Mouse (Mus musculus) heart, postnatal 0 days (tissue): Measurements from ENCODE around the gene Csnk1g1. TPM values are rescaled to one million over a fixed set of nuclear protein-coding genes. Genes with fewer than 3 reads are reported as not detected.

Experiments
- ATAC-seq: fragments of 200-750 bp; cut with Nextera tagmentation; 2 replicates; pipeline ENCODE4 v1.8.0; 2017; ENCODE audit warnings: low read depth, moderate number of reproducible peaks, moderate library complexity; ENCODE audit not compliant: insufficient read depth
- DNase-seq: peaks from one replicate; pipeline ENCODE4 v3.0.0-alpha.2; 2016; ENCODE audit warnings: low spot score
- H3K27ac ChIP-seq: fragments of 300-500 bp; sonication (generic); 2 replicates; pipeline ENCODE4 v1.5.1; 2014; ENCODE audit warnings: low read depth, mild to moderate bottlenecking
- H3K27me3 ChIP-seq: fragments of 300-500 bp; sonication (generic); 2 replicates; pipeline ENCODE4 v1.6.1; 2014; ENCODE audit warnings: low read length, mixed read lengths; ENCODE audit not compliant: control insufficient read depth, insufficient read depth
- H3K36me3 ChIP-seq: fragments of 300-500 bp; sonication (generic); replicated peaks from 2 replicates; pipeline ENCODE4 v1.6.1; 2014; ENCODE audit warnings: low read length, mixed read lengths; ENCODE audit not compliant: control insufficient read depth, insufficient read depth
- H3K4me1 ChIP-seq: fragments of 300-500 bp; sonication (generic); 2 replicates; pipeline ENCODE4 v1.6.1; 2014; ENCODE audit warnings: antibody characterized with exemption; ENCODE audit not compliant: control insufficient read depth, insufficient read depth
- H3K4me2 ChIP-seq: fragments of 300-500 bp; sonication (generic); 2 replicates; pipeline ENCODE4 v1.6.1; 2014; ENCODE audit warnings: low read depth, mild to moderate bottlenecking, low read length, moderate library complexity
- H3K4me3 ChIP-seq: fragments of 300-500 bp; sonication (generic); 2 replicates; pipeline ENCODE4 v1.5.1; 2014; ENCODE audit warnings: low read depth, low read length
- H3K9ac ChIP-seq: fragments of 300-500 bp; sonication (generic); replicated peaks from 2 replicates; pipeline ENCODE4 v1.6.1; 2014; ENCODE audit warnings: low read depth, low read length, mixed read lengths
- H3K9me3 ChIP-seq: fragments of 300-500 bp; sonication (generic); replicated peaks from 2 replicates; pipeline ENCODE4 v1.6.1; 2016; ENCODE audit warnings: low read length; ENCODE audit not compliant: control insufficient read depth
- CTCF ChIP-seq: IDR thresholded peaks from 2 replicates; pipeline ENCODE4 v1.5.1; 2016; ENCODE audit warnings: antibody characterized with exemption, control low read depth, low read depth
- EP300 ChIP-seq: IDR thresholded peaks from 2 replicates; pipeline ENCODE4 v1.6.1; 2016; ENCODE audit warnings: antibody characterized with exemption, low read depth
- WGBS: fragments of 180-500 bp; shearing (Covaris S2); extraction: QIAGEN DNeasy Blood & Tissue Kit; methylation state at CpG from one replicate; pipeline ENCODE4 v1.1.7; 2014; 5-methylcytosine and 5-hydroxymethylcytosine counted together
- polyA plus RNA-seq: library from polyadenylated mRNA; unstranded; fragments of >200 nt; fragmentation: Nextera tagmentation; extraction: Ambion mirVana; gene quantifications from 2 replicates; pipeline ENCODE4 v1.2.1, GENCODE M21; 2015
- total RNA-seq: library from RNA; depleted of rRNA; stranded (reverse); fragments of >200 nt; gene quantifications from 2 replicates; pipeline ENCODE4 v1.2.3, GENCODE M21; 2014; ENCODE audit warnings: low replicate concordance

Gene Csnk1g1
- total and polyA plus RNA-seq, 2 experiments from 2014 or later, result 6.0 to 17.1 TPM

- WGBS, result 2% methylated on average over 22 of the region's 22 CpGs
- DNase-seq, result peak; percentile 61
- Histone ChIP-seq H3K9ac (peak within 1 kb of the TSS; percentile 46), H3K9me3 (0 out of 2 replicates have a peak, but pooled peaks cover 4% of the 10 kb centered on the region), H3K27ac (no peak within 1 kb of the TSS), H3K27me3 (peaks cover 13% of the 10 kb centered on the region; the same call in 1 of the 2 replicates), H3K4me1 (peaks cover 9% of the 10 kb centered on the region; the same call in 1 of the 2 replicates), H3K4me2 (peak within 1 kb of the TSS; percentile 88), H3K4me3 (peak within 1 kb of the TSS; percentile 50), H3K36me3 (peaks cover 25% of the 10 kb centered on the region)
- ATAC-seq, result peak; percentile 87
- TF ChIP-seq CTCF, result no peak
These were observed 160.9 kb downstream of the Csnk1g1 start, which contains the start of gene Snx22 for GRCm38 (mm10) chr9:66069583-66069982. Gene Snx22, minus strand, starts transcription at chr9:66069719.

- Histone ChIP-seq H3K4me3 (no peak overlapping the region), H3K9ac (no peak overlapping the region), H3K27ac (no peak overlapping the region), H3K36me3 (peaks cover 23% of the 10 kb centered on the region), H3K4me1 (peaks cover 9% of the 10 kb centered on the region; the same call in 1 of the 2 replicates), H3K27me3 (peaks cover 13% of the 10 kb centered on the region; the same call in 1 of the 2 replicates), H3K4me2 (no peak overlapping the region), H3K9me3 (0 out of 2 replicates have a peak, but pooled peaks cover 4% of the 10 kb centered on the region)
- TF ChIP-seq CTCF (no peak), EP300 (no peak)
- no peak for ATAC-seq
- no peak for DNase-seq
- WGBS, result 81% methylated on average over 5 of the region's 5 CpGs
These were observed 161.4 kb downstream of the Csnk1g1 start for GRCm38 (mm10) chr9:66070151-66070550.

- H3K4me3 ChIP-seq, result no peak overlapping the region
- ATAC-seq (no peak), DNase-seq (no peak)
- peaks cover 9% of the 10 kb centered on the region; the same call in 1 of the 2 replicates for H3K4me1 ChIP-seq
- TF ChIP-seq CTCF (no peak), EP300 (no peak)
- H3K9me3 ChIP-seq, result 0 out of 2 replicates have a peak, but pooled peaks cover 4% of the 10 kb centered on the region
- no peak overlapping the region for H3K27ac ChIP-seq
- H3K4me2 ChIP-seq, result no peak overlapping the region
- peaks cover 13% of the 10 kb centered on the region; the same call in 1 of the 2 replicates for H3K27me3 ChIP-seq
- 77% methylated on average over 7 of the region's 7 CpGs for WGBS
- H3K36me3 ChIP-seq, result no peaks in the 10 kb centered on the region
- no peak overlapping the region for H3K9ac ChIP-seq
These were observed 164.0 kb downstream of the Csnk1g1 start for GRCm38 (mm10) chr9:66072754-66073153.

GRCm38 (mm10) chr9:66078072-66078471 is 169.3 kb downstream of the Csnk1g1 start:
- H3K4me2 ChIP-seq, result peak overlapping the region; percentile 4; the same call in 1 of the 2 replicates
- H3K9ac ChIP-seq, result no peak overlapping the region
- no peak for TF ChIP-seq EP300
- no peak for TF ChIP-seq CTCF
- H3K27ac ChIP-seq, result no peak overlapping the region
- 64% methylated on average over 3 of the region's 3 CpGs for WGBS
- H3K27me3 ChIP-seq, result no peaks in the 10 kb centered on the region
- 0 out of 2 replicates have a peak, but pooled peaks cover 4% of the 10 kb centered on the region for H3K9me3 ChIP-seq
- H3K36me3 ChIP-seq, result no peaks in the 10 kb centered on the region
- ATAC-seq, result no peak
- H3K4me3 ChIP-seq, result no peak overlapping the region
- 0 out of 2 replicates have a peak, but pooled peaks cover 3% of the 10 kb centered on the region for H3K4me1 ChIP-seq
- DNase-seq, result no peak

- DNase-seq, result no peak
- Histone ChIP-seq H3K36me3 (no peaks in the 10 kb centered on the region), H3K9me3 (0 out of 2 replicates have a peak, but pooled peaks cover 4% of the 10 kb centered on the region), H3K27ac (no peak overlapping the region), H3K4me3 (no peak overlapping the region), H3K4me2 (peak overlapping the region; percentile 4), H3K27me3 (no peaks in the 10 kb centered on the region), H3K4me1 (0 out of 2 replicates have a peak, but pooled peaks cover 3% of the 10 kb centered on the region), H3K9ac (no peak overlapping the region)
- WGBS, result 12% methylated on average over 14 of the region's 14 CpGs
- ATAC-seq, result no peak
- no peak for TF ChIP-seq CTCF
- no peak for TF ChIP-seq EP300
These were observed 169.8 kb downstream of the Csnk1g1 start for GRCm38 (mm10) chr9:66078493-66078892.
